Mouse (Mus musculus): ENCODE results near the gene BC052040. TPM values are rescaled to one million over a fixed set of nuclear protein-coding genes. Genes with fewer than 3 reads are reported as not detected.

BC052040 gene
- total RNA-seq, 2 experiments from 2014 or later: 7.9 to 8.0 TPM

GRCm38 (mm10) chr2:115813316-115813715 is 231.8 kb downstream of the BC052040 start:
- no peak for DNase-seq (ENCODE audit: extremely low spot score in 1 of 2, low spot score in 2 of 2)
- intact Hi-C loops (cut with DNase I): no loop called here

- no peak for DNase-seq (ENCODE audit: extremely low spot score in 1 of 2, low spot score in 2 of 2)
- intact Hi-C loops (cut with DNase I): no loop called here
Measured at GRCm38 (mm10) chr2:115813721-115814120, 232.2 kb downstream of the BC052040 start.

GRCm38 (mm10) chr2:115817959-115818358 is 236.4 kb downstream of the BC052040 start:
- DNase-seq (ENCODE audit: extremely low spot score in 1 of 2, low spot score in 2 of 2): no peak
- intact Hi-C loops (cut with DNase I): no loop called here

GRCm38 (mm10) chr2:115822361-115822760 is 240.8 kb downstream of the BC052040 start:
- intact Hi-C loops (cut with DNase I): no loop called here
- DNase-seq (ENCODE audit: extremely low spot score in 1 of 2, low spot score in 2 of 2): peak in 1 of 2 experiments; percentile 23

Small RNAs within 50 kb of the gene (microRNA-seq; reads per million reads assigned to microRNA genes)
- not detected for gene Mir1951

All from left cerebral cortex, postnatal 10 days (tissue).